Mouse (Mus musculus) liver, embryonic 16.5 days (tissue): Measurements from ENCODE around the gene Cse1l. TPM values are rescaled to one million over a fixed set of nuclear protein-coding genes. Genes with fewer than 3 reads are reported as not detected.

Experiments used
- ATAC-seq: fragments of 200-750 bp; cut with Nextera tagmentation; 2 replicates; pipeline ENCODE4 v1.8.0; 2017; ENCODE audit warnings: low read depth, mild to moderate bottlenecking, moderate number of reproducible peaks, moderate library complexity
- H3K27ac ChIP-seq: fragments of 300-500 bp; sonication (generic); 2 replicates; pipeline ENCODE4 v1.5.1; 2014; ENCODE audit warnings: mild to moderate bottlenecking, low read length
- H3K27me3 ChIP-seq: fragments of 300-500 bp; sonication (generic); 2 replicates; pipeline ENCODE4 v1.6.1; 2014; ENCODE audit warnings: low read depth, low read length, mixed read lengths; ENCODE audit not compliant: control insufficient read depth, insufficient read depth
- H3K36me3 ChIP-seq: fragments of 300-500 bp; sonication (generic); 2 replicates; pipeline ENCODE4 v1.6.1; 2014; ENCODE audit warnings: mild to moderate bottlenecking; ENCODE audit not compliant: control insufficient read depth, insufficient read depth
- H3K4me1 ChIP-seq: fragments of 300-500 bp; sonication (generic); 2 replicates; pipeline ENCODE4 v1.6.1; 2014; ENCODE audit warnings: low read depth, low read length, mixed read lengths; ENCODE audit not compliant: control insufficient read depth
- H3K4me2 ChIP-seq: fragments of 300-500 bp; sonication (generic); 2 replicates; pipeline ENCODE4 v1.6.1; 2014; ENCODE audit warnings: low read depth, low read length, mixed read lengths
- H3K4me3 ChIP-seq: fragments of 300-500 bp; sonication (generic); 2 replicates; pipeline ENCODE4 v1.5.1; 2014; ENCODE audit warnings: low read depth, mild to moderate bottlenecking, low read length
- H3K9ac ChIP-seq: fragments of 300-500 bp; sonication (generic); 2 replicates; pipeline ENCODE4 v1.6.1; 2014; ENCODE audit warnings: low read depth, low read length
- H3K9me3 ChIP-seq: fragments of 300-500 bp; sonication (generic); replicated peaks from 2 replicates; pipeline ENCODE4 v1.6.1; 2016; ENCODE audit warnings: low read length; ENCODE audit not compliant: control insufficient read depth
- WGBS: fragments of 180-500 bp; shearing (Covaris S2); extraction: QIAGEN DNeasy Blood & Tissue Kit; methylation state at CpG from one replicate; pipeline ENCODE4 v1.1.7; 2014; ENCODE audit not compliant: insufficient replicate concordance; 5-methylcytosine and 5-hydroxymethylcytosine counted together
- polyA plus RNA-seq: library from polyadenylated mRNA; unstranded; fragments of >200 nt; fragmentation: Nextera tagmentation; extraction: Ambion mirVana; gene quantifications from 2 replicates; pipeline ENCODE4 v1.2.1, GENCODE M21; 2015

Gene Cse1l
- polyA plus RNA-seq, 1 experiment from 2014 or later, result 41.2 TPM

DNA sequence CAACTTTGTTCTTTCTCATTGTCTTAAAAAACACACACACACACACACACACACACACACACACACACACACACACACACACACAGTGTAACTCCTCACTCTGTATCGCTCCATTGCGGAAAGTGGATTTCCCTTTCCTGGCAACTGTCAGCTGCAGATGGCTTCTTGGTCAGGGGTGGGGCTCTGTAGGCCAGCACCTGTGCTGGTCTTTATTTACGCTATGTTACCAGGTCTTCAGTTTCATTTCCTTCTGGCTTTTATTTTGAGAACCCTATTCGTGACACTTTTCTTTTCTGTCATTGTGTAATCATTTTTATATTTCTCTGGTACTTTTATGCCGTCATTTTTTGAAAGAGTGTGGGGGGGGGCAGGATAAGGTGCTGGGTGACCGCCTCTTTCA is 30.3 kb upstream of the Cse1l start:
- H3K4me3 ChIP-seq, result no peak overlapping the region
- 82% methylated on average over 6 of the region's 6 CpGs for WGBS
- H3K27ac ChIP-seq, result no peak overlapping the region
- H3K9me3 ChIP-seq, result no peaks in the 10 kb centered on the region
- no peak overlapping the region for H3K4me2 ChIP-seq
- no peaks in the 10 kb centered on the region for H3K27me3 ChIP-seq
- no peak overlapping the region for H3K9ac ChIP-seq
- ATAC-seq, result no peak
- peaks cover 2% of the 10 kb centered on the region; the same call in 1 of the 2 replicates for H3K4me1 ChIP-seq
- peaks cover 11% of the 10 kb centered on the region for H3K36me3 ChIP-seq

DNA sequence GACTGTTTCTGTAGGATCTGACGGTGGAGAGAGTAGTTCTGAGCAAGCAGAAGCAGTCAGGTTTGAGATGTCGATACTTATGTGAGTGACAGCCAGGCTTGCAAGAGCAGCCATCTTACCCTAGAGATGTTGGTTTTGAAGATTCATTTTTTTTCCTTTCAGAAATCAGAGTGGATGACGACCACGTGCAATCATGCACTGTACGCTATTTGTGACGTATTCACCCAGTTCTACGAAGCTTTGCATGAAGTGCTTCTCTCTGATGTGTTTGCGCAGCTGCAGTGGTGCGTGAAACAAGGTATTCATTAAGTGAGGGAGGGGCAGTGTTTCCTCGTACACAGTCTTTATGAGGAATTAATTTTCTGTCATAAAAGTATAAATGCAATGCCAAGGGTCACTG is 29.5 kb upstream of the Cse1l start:
- H3K4me2 ChIP-seq, result no peak overlapping the region
- 86% methylated on average over 10 of the region's 10 CpGs for WGBS
- H3K4me1 ChIP-seq, result no peaks in the 10 kb centered on the region
- H3K9me3 ChIP-seq, result no peaks in the 10 kb centered on the region
- no peak overlapping the region for H3K9ac ChIP-seq
- H3K27ac ChIP-seq, result no peak overlapping the region
- no peak for ATAC-seq
- no peak overlapping the region for H3K4me3 ChIP-seq
- peaks cover 11% of the 10 kb centered on the region for H3K36me3 ChIP-seq
- no peaks in the 10 kb centered on the region for H3K27me3 ChIP-seq

DNA sequence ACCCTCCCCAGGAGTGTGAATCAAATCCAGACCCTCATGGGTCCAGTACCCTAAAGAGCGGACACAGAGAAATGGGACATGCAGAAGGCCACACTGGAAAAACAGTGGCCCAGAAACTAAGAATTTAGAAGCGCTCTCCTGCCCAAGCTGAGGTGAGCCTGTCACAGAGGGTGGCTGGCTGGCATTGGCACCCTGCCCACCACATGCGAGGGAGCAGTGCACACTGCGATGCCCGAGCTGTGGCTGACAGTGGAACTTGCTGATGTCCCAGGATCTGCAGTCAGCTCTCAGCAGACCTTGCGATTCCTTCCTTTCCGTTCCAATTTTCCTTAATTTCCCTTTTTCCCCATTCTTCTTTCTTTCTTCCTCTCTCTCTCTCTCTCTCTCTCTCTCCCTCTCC is 20.8 kb upstream of the Cse1l start:
- no peak for ATAC-seq
- Histone ChIP-seq H3K4me3 (no peak overlapping the region), H3K36me3 (peaks cover 5% of the 10 kb centered on the region), H3K4me1 (no peaks in the 10 kb centered on the region), H3K4me2 (no peak overlapping the region), H3K9ac (no peak overlapping the region), H3K9me3 (no peaks in the 10 kb centered on the region), H3K27ac (no peak overlapping the region), H3K27me3 (no peaks in the 10 kb centered on the region)
- WGBS, result 84% methylated on average over 7 of the region's 7 CpGs

DNA sequence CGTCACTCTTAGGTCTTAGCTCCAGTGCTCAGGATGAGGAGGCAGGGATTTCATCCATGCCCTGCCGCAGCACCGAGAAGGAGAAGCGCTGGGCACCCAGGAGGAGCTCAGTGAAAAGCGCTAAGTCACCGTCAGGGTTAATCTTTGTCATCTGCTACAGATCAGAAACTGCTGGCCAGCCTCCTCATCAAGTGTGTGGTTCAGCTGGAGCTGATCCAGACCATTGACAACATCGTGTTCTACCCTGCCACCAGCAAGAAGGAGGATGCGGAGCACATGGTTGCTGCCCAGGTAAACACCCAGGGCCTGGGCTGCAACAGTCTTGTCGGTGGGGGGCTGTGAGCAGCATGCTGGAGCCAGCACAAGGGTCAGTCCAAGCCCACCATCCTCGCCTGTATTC is 20.2 kb upstream of the Cse1l start:
- Histone ChIP-seq H3K4me3 (no peak overlapping the region), H3K27me3 (no peaks in the 10 kb centered on the region), H3K9ac (no peak overlapping the region), H3K9me3 (no peaks in the 10 kb centered on the region), H3K4me1 (no peaks in the 10 kb centered on the region), H3K27ac (no peak overlapping the region), H3K4me2 (no peak overlapping the region), H3K36me3 (peaks cover 5% of the 10 kb centered on the region)
- no peak for ATAC-seq
- WGBS, result 61% methylated on average over 10 of the region's 10 CpGs

DNA sequence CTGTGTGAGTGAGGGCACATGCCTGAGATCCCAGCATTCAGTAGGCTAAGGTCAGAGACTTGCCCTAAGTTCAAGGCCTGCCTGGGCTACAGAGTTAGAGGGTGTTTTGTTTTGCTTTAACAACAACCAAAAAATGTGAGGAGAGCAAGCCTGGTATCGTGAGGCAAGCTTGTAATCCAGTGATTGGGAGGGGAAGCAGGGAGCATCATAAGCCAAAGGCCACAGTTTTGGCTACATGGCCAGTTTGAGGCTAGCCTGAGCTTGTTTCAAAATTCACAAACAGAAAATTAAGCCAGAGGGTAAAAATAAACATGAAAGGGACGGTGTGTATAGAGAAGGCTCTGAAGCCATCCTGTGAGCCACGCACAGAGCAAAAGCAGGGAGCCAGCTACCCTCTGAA is 19.6 kb upstream of the Cse1l start:
- ATAC-seq, result no peak
- H3K36me3 ChIP-seq, result peaks cover 5% of the 10 kb centered on the region
- no peak overlapping the region for H3K4me3 ChIP-seq
- H3K4me2 ChIP-seq, result no peak overlapping the region
- H3K9me3 ChIP-seq, result no peaks in the 10 kb centered on the region
- no peaks in the 10 kb centered on the region for H3K27me3 ChIP-seq
- whole genome bisulfite sequencing, result 79% methylated on average over 3 of the region's 3 CpGs
- no peaks in the 10 kb centered on the region for H3K4me1 ChIP-seq
- H3K9ac ChIP-seq, result no peak overlapping the region
- H3K27ac ChIP-seq, result no peak overlapping the region

DNA sequence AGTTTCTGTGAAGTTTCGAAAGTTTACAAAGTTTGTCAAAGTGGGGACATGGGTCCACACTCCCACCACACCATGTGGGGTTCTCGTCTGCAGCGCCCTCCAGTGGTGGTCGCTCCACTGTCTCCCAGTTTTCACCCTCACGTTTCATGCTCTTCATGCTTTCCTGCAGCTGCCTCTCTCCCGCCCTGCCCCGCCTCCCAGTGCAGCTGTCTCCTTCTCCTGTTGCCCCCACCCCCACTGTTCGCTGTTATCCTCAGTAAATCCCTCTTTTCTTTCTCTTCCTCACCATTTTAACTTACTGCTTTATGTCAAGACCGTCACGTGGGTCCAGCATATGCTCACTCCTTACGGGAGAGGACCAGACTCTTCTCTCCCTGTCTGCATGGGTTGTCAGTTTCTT is 18.0 kb upstream of the Cse1l start:
- Histone ChIP-seq H3K4me2 (no peak overlapping the region), H3K27ac (no peak overlapping the region), H3K36me3 (peaks cover 9% of the 10 kb centered on the region), H3K9me3 (no peaks in the 10 kb centered on the region), H3K4me1 (no peaks in the 10 kb centered on the region), H3K27me3 (no peaks in the 10 kb centered on the region), H3K4me3 (no peak overlapping the region), H3K9ac (no peak overlapping the region)
- WGBS, result 49% methylated on average over 11 of the region's 11 CpGs
- ATAC-seq, result no peak

DNA sequence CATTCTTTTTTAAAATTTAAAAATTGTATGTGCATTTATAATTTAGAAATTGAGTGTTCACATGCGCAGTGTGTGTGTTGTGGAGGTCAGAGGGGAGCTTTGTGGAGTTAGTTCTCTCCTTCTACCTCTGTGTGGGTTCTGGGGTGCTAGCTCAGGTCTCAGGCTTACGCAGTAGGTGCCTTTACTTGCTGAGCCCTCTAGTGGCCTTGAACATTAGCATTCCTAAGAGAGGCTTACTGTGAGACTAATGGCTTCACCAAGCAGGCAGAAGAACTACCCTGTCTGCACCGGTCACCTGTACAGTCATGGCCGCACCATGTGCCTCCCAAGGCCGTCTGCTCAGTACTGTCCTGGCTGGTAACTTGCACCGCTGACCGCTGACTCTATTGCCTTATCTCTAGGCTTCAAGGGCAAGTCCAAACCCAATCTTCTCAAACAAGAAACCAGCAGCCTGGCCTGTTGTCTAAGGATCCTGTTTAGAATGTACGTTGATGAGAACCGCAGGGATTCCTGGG is 14.4 kb upstream of the Cse1l start:
- no peak overlapping the region for H3K4me3 ChIP-seq
- no peaks in the 10 kb centered on the region for H3K27me3 ChIP-seq
- H3K4me1 ChIP-seq, result no peaks in the 10 kb centered on the region
- no peak for ATAC-seq
- no peaks in the 10 kb centered on the region for H3K9me3 ChIP-seq
- WGBS, result 78% methylated on average over 9 of the region's 9 CpGs
- H3K4me2 ChIP-seq, result no peak overlapping the region
- H3K36me3 ChIP-seq, result peaks cover 13% of the 10 kb centered on the region
- no peak overlapping the region for H3K27ac ChIP-seq
- H3K9ac ChIP-seq, result no peak overlapping the region

DNA sequence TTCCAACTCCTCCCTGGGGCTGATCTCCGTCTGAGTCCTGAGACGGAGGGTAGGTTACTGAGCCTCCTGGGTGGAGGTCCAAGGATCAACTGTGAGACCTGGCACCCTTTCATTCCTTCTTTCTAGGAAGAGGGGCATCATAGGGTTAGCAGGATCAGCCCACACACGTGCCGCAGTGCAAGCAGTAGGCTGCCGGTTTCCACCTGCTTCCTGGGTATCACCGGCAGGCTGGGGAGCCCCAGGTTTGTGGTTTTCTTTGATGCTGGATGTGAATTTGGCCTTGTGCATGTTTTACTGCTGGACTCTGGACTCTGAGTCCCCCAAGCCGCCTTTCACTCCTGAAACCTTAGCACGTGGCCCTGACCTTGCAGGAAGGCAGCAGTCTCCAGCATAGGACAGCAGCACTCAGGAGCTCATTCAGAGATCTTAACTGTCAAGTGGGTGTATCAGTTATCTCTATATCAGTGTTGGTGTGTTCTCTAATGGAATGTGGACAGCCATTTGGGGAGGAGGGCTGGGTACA is 13.6 kb upstream of the Cse1l start:
- Histone ChIP-seq H3K4me3 (no peak overlapping the region), H3K27me3 (no peaks in the 10 kb centered on the region), H3K4me2 (no peak overlapping the region), H3K27ac (no peak overlapping the region), H3K4me1 (no peaks in the 10 kb centered on the region), H3K36me3 (peaks cover 13% of the 10 kb centered on the region), H3K9me3 (no peaks in the 10 kb centered on the region), H3K9ac (no peak overlapping the region)
- WGBS, result 87% methylated on average over 8 of the region's 8 CpGs
- no peak for ATAC-seq

DNA sequence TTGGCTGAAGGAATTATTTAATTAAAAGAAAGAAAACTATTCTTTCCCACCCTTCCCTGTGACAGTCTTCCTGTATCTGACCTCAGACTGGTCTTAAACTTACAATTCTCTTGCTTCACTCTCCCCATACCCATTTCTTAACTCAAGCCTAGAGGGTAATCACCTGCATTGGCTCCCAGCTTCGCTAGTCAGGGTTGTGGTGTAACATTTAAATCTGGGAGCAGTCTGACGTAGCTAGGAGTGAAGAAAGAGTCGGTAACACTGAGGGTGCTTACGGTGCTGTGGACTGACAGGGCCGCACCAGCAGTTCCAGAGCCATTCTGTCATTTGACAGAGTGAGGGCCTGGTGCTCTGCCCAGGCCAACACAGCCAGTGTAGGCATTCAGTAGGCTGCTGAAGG is 12.8 kb upstream of the Cse1l start:
- Histone ChIP-seq H3K9me3 (no peaks in the 10 kb centered on the region), H3K4me3 (no peak overlapping the region), H3K27me3 (no peaks in the 10 kb centered on the region), H3K4me2 (no peak overlapping the region), H3K36me3 (peaks cover 13% of the 10 kb centered on the region), H3K27ac (no peak overlapping the region), H3K4me1 (no peaks in the 10 kb centered on the region), H3K9ac (no peak overlapping the region)
- no peak for ATAC-seq
- 85% methylated on average over 5 of the region's 5 CpGs for WGBS
